ENCODE assay signal across 15 mouse cellular contexts in the genomic region with DNA sequence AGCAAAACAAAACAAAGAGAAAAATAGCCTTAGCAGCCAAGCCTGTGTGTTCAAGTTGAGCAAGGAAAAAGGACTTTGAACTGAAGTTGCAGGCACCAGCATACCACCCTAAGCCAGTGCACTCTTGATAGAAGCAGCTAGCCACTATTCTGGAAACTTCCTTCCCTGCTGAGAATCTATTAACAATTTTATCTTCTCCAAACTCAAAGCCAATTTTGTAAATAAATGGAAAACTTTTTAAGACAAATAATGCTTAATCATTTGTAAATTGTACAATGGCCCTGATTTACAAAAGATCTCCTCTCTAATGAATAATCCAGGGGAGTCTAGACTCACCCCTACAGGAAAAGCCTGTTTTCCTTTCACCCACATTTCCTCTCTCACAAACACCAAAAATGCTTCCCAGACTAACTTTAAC.
DNase-seq lines count a peak whose midpoint lies in the region; ATAC-seq lines count a peak whose summit lies in the region.
"Had no signal": no experiment of that assay in that cellular context is flagged by ENCODE, and none has a peak within 500 bp of the region (broad histone marks: within the 10 kb centered on the region; RNA-seq: fewer than 3 reads in every experiment).

No protein-coding gene starts in this region.

- no peaks in the 10 kb centered on the region for H3K36me3 ChIP-seq in heart, embryonic 11.5 days (ENCODE audit: control insufficient read depth, insufficient read depth, low read length)
- no peaks in the 10 kb centered on the region for H3K36me3 ChIP-seq in midbrain, embryonic 11.5 days (ENCODE audit: control insufficient read depth, insufficient read depth, low read length)
- no peaks in the 10 kb centered on the region for H3K36me3 ChIP-seq in midbrain, embryonic 14.5 days (ENCODE audit: control insufficient read depth, insufficient read depth, low read length)
- H3K36me3 ChIP-seq in liver, embryonic 11.5 days (ENCODE audit: control insufficient read depth, insufficient read depth, low read length) = no peaks in the 10 kb centered on the region
- no peaks in the 10 kb centered on the region for H3K36me3 ChIP-seq in limb, embryonic 10.5 days
- H3K36me3 ChIP-seq: embryonic facial prominence, embryonic 13.5 days; limb, embryonic 12.5 days had no signal

- H3K4me2 ChIP-seq in heart, embryonic 11.5 days = no peak overlapping the region
- no peak overlapping the region for H3K4me2 ChIP-seq in midbrain, embryonic 11.5 days
- no peak overlapping the region for H3K4me2 ChIP-seq in midbrain, embryonic 14.5 days (ENCODE audit: low read length)
- H3K4me2 ChIP-seq in liver, embryonic 11.5 days = peak overlapping the region; percentile 43
- H3K4me2 ChIP-seq: embryonic facial prominence, embryonic 13.5 days; limb, embryonic 12.5 days had no signal

- H3K9ac ChIP-seq in heart, embryonic 11.5 days (ENCODE audit: low read depth, low read length) = no peak overlapping the region
- H3K9ac ChIP-seq in midbrain, embryonic 11.5 days (ENCODE audit: low read length) = no peak overlapping the region
- no peak overlapping the region for H3K9ac ChIP-seq in midbrain, embryonic 14.5 days (replicated peaks; ENCODE audit: low read length)
- 0 out of 2 replicates have a peak overlapping the region, but pooled peaks have one; percentile 7 for H3K9ac ChIP-seq in liver, embryonic 11.5 days (ENCODE audit: low read depth, low read length)
- H3K9ac ChIP-seq: embryonic facial prominence, embryonic 13.5 days; limb, embryonic 12.5 days had no signal

- no peak for ATAC-seq in heart, embryonic 11.5 days (replicated peaks; ENCODE audit: insufficient number of reproducible peaks, low FRiP score, low TSS enrichment)
- peak; percentile 48; the same call in 1 of the 2 replicates for ATAC-seq in midbrain, embryonic 11.5 days (ENCODE audit: low FRiP score)
- ATAC-seq in midbrain, embryonic 14.5 days (ENCODE audit: low FRiP score, low TSS enrichment) = no peak
- ATAC-seq in liver, embryonic 11.5 days (replicated peaks; ENCODE audit: low FRiP score) = peak; percentile 59; the same call in 1 of the 2 replicates
- ATAC-seq: inflammation-experienced regulatory T-cells, adult 6 months had no signal

- intact Hi-C loops in heart, postnatal 10 days (cut with DNase I) = no loop called here

- H3K9me3 ChIP-seq in heart, embryonic 11.5 days (replicated peaks; ENCODE audit: control insufficient read depth, low read length) = no peaks in the 10 kb centered on the region
- no peaks in the 10 kb centered on the region for H3K9me3 ChIP-seq in midbrain, embryonic 11.5 days (ENCODE audit: control insufficient read depth, low read length)
- no peaks in the 10 kb centered on the region for H3K9me3 ChIP-seq in midbrain, embryonic 14.5 days (ENCODE audit: control insufficient read depth, low read length)
- no peaks in the 10 kb centered on the region for H3K9me3 ChIP-seq in liver, embryonic 11.5 days (ENCODE audit: control insufficient read depth, low read length)
- H3K9me3 ChIP-seq in limb, embryonic 10.5 days (replicated peaks) = no peaks in the 10 kb centered on the region
- H3K9me3 ChIP-seq: embryonic facial prominence, embryonic 13.5 days; limb, embryonic 12.5 days had no signal

- H3K4me3 ChIP-seq in heart, embryonic 11.5 days (ENCODE audit: low read depth, low read length) = no peak overlapping the region
- H3K4me3 ChIP-seq in midbrain, embryonic 11.5 days (ENCODE audit: low read depth, low read length) = no peak overlapping the region
- H3K4me3 ChIP-seq in midbrain, embryonic 14.5 days (replicated peaks; ENCODE audit: low read depth, low read length) = no peak overlapping the region
- no peak overlapping the region for H3K4me3 ChIP-seq in liver, embryonic 11.5 days (ENCODE audit: low read depth, low read length)
- H3K4me3 ChIP-seq in limb, embryonic 10.5 days = no peak overlapping the region
- H3K4me3 ChIP-seq: embryonic facial prominence, embryonic 13.5 days; limb, embryonic 12.5 days had no signal

- H3K4me1 ChIP-seq in heart, embryonic 11.5 days (ENCODE audit: control insufficient read depth, insufficient read depth, low read length) = peaks cover 7% of the 10 kb centered on the region
- peaks cover 5% of the 10 kb centered on the region; the same call in 1 of the 2 replicates for H3K4me1 ChIP-seq in midbrain, embryonic 11.5 days (ENCODE audit: control insufficient read depth, insufficient read depth, low read length)
- no peaks in the 10 kb centered on the region for H3K4me1 ChIP-seq in midbrain, embryonic 14.5 days (ENCODE audit: control insufficient read depth, insufficient read depth, low read length)
- peaks cover 25% of the 10 kb centered on the region for H3K4me1 ChIP-seq in liver, embryonic 11.5 days (replicated peaks; ENCODE audit: control insufficient read depth, insufficient read depth, low read length)
- peaks cover 6% of the 10 kb centered on the region for H3K4me1 ChIP-seq in limb, embryonic 10.5 days

- H3K27me3 ChIP-seq in heart, embryonic 11.5 days (ENCODE audit: control insufficient read depth, insufficient read depth, low read length) = no peaks in the 10 kb centered on the region
- no peaks in the 10 kb centered on the region for H3K27me3 ChIP-seq in midbrain, embryonic 11.5 days (ENCODE audit: control insufficient read depth, insufficient read depth, low read length)
- H3K27me3 ChIP-seq in midbrain, embryonic 14.5 days (ENCODE audit: control insufficient read depth, insufficient read depth, low read length) = no peaks in the 10 kb centered on the region
- no peaks in the 10 kb centered on the region for H3K27me3 ChIP-seq in liver, embryonic 11.5 days (replicated peaks; ENCODE audit: control insufficient read depth, insufficient read depth, low read length)
- H3K27me3 ChIP-seq in limb, embryonic 10.5 days (ENCODE audit: low read depth, poor library complexity, severe bottlenecking) = no peaks in the 10 kb centered on the region
- H3K27me3 ChIP-seq: embryonic facial prominence, embryonic 13.5 days; limb, embryonic 12.5 days had no signal

- peak overlapping the region; percentile 60; the same call in 1 of the 2 replicates for H3K27ac ChIP-seq in heart, embryonic 11.5 days (ENCODE audit: low read depth, low read length)
- H3K27ac ChIP-seq in midbrain, embryonic 11.5 days (ENCODE audit: low read depth, low read length) = no peak overlapping the region
- H3K27ac ChIP-seq in midbrain, embryonic 14.5 days (replicated peaks; ENCODE audit: low read depth, low read length) = no peak overlapping the region
- H3K27ac ChIP-seq in liver, embryonic 11.5 days (ENCODE audit: low read depth, low read length) = peak overlapping the region; percentile 68
- H3K27ac ChIP-seq in limb, embryonic 10.5 days = no peak overlapping the region
- H3K27ac ChIP-seq: embryonic facial prominence, embryonic 13.5 days; limb, embryonic 12.5 days had no signal

- no peak for DNase-seq in heart, postnatal 10 days
- peak; percentile 79 for DNase-seq in midbrain, embryonic 11.5 days (ENCODE audit: low spot score, missing footprints)
- no peak for DNase-seq in midbrain, embryonic 14.5 days
- DNase-seq in liver, embryonic 11.5 days (ENCODE audit: low spot score) = no peak
- no peak for DNase-seq in urinary bladder, postnatal 10 days (ENCODE audit: low spot score)
- DNase-seq in adrenal gland, postnatal 14 days = no peak
- no peak for DNase-seq in limb, embryonic 10.5 days (ENCODE audit: low spot score)
- DNase-seq: adrenal gland, adult 8-10 months; cerebellum, adult 2 months; gastrocnemius, postnatal 14 days; retina, postnatal 1 day had no signal

Comparison
In these comparisons a context has a peak if more than half of its experiments do, and no peak if none do; other contexts are left out.
1. ATAC-seq: peak in midbrain, embryonic 11.5 days (single experiment) and liver, embryonic 11.5 days (single experiment); none in heart, embryonic 11.5 days (single experiment) and midbrain, embryonic 14.5 days (single experiment).
2. H3K27ac ChIP-seq: peak in heart, embryonic 11.5 days (single experiment) and liver, embryonic 11.5 days (single experiment); none in midbrain, embryonic 11.5 days (single experiment), midbrain, embryonic 14.5 days (single experiment) and limb, embryonic 10.5 days (single experiment).